Mouse (Mus musculus) G1E-ER4 (cell line): ENCODE results near the gene Gsdma. TPM values are rescaled to one million over a fixed set of nuclear protein-coding genes. Genes with fewer than 3 reads are reported as not detected.

ENCODE experiments used
- GATA1 ChIP-seq: IDR thresholded peaks from one replicate; pipeline ENCODE4 v1.8.0; 2012; ENCODE audit warnings: low read length, inconsistent platforms
- polyA plus RNA-seq: library from polyadenylated mRNA; stranded (reverse); fragments of >175 nt; gene quantifications from 2 replicates; pipeline ENCODE4 v1.2.3, GENCODE M21; 2012

The Gsdma gene
- 0.04 TPM in 2 replicates for polyA plus RNA-seq

DNA sequence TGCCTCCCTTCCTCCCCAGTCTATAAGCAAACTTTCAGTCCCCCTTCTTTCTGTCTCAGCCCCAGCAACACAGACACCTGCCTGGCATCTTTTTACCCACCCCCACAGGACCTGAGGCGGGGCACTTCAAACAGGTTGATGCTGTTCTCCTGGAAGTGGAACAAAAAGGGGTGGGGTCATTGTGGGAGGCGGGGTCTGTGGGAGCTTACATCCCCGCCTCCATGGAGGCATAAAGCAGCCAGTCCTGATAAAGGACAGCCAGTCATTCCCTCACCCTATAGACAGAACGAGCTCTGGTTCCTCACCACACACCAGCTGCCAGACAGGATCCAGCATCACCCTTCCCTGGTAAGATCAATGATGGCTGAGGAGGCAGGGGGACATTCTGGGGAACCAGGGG is at the start of gene Gsdma:
TSS of gene Gsdma (plus strand) at position 261 of the 400 bp plus-strand sequence.
- no peak for TF ChIP-seq GATA1

DNA sequence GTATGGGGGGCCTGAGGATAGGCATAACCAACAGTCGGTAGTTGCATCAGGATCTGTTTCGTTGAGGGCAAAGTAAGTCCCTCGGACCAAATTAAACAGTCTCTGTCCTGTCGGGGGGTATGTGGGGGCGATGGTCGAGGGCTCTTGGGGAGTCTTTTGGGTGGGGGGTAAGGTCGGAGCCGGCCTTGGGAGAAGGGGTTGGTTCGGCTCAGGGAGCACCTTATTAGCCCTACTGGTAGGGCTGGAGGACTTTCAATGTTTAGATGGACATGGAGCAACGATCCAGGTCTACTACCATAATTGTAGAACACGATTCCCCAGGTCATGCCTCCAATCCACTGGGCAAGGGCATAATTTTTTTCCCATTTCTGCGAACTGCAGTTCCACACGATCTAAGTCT is 43.4 kb upstream of the Gsdma start:
- TF ChIP-seq GATA1: no peak

DNA sequence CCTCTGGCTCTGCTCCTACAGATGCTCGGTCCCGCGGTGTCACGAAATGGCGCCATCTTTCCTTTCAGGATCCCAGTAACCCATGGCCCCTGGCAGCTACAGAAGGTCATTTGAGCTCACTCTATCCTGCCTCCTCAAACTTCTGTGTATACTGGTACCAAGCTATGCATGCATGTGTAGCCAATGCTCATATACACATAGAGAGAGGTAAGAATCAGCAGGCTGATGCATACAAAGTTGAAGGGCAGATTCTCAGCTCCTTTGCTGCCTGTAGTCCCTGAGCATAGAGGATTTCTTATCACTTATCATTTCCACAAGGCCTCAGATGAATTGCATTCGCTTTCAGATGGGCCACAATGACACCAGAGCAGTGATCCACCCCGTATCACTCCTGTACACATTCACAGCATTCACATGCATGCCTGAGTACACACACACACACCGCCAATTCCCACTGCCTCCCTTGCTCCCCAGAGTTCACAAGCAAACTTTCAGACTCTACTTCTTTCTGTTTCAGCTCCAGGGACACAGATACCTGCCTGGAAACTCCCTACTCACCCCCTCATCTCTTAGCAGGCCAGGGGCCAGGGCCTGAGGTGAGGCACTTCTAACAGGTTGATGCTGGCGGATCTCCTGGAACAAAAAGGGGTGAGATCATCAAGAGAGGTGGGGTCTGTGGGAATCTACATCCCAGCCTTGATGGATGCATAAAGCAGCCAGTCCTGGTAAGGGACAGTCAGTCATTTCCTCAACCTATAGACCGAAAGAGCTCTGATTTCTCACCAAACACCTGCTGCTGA is 38.3 kb upstream of the Gsdma start, which contains the start of the genes Gm12355 and Gsdma3:
TSS of gene Gm12355 (minus strand) at position 51 of the 800 bp plus-strand sequence.
TSS of gene Gsdma3 (plus strand) at position 750 of the 800 bp plus-strand sequence.
- no peak for TF ChIP-seq GATA1

DNA sequence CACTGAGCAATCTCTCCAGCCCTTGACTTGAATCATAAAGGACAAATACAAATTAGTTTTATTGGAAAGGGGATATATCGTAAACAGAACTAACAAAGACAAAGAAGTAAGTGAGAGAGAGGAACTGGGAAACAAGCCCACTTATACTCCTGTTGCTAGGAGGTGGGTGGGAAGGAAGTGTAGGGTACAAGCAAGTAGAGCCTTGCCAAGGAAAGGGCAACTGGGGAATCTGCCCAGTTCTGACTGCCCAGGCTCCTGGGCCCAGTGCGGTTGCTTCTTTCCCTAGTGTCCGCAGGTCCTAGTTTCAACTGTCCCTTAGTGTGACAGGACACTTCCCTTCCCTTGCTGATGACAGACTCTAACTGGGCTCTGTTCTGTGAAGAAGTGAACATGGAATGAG is 35.4 kb upstream of the Gsdma start:
- TF ChIP-seq GATA1: no peak

DNA sequence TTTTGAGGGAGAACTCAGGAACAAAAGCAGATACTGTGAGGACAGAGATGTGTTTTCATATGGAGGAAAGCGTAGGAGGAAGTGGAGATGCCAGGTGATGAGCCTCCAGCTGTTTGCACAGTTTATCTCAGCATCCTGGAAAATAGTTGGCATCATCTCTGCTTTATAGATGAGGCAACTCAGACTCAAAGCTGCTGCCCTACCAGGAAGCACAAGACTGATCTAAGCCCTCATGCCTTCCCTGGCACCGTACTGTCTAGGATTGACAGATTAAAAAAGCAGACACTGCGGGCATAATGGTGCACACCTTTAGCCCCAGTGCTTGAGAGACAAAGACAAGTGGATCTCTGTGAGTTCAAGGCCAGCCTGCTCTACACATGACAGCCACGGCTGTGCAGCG is 33.5 kb upstream of the Gsdma start:
- no peak for TF ChIP-seq GATA1

DNA sequence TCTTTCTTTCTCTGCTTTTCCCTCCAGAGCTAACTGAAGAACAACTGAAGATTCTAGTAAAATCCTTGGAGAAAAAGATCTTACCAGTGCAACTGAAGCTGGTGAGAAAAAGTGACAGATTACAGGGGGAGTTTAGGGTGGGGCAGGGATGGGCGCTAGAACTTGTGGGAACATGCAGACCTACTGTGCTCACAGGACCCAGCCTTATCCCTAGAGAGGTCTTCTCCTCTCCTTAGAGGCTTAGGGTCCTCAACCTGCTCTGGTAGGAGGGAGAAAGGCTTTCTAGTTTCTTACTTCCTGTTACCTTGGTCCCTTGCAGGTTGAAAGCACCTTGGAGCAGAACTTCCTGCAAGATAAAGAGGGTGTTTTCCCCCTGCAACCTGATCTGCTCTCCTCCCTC is 26.6 kb upstream of the Gsdma start:
- no peak for TF ChIP-seq GATA1

DNA sequence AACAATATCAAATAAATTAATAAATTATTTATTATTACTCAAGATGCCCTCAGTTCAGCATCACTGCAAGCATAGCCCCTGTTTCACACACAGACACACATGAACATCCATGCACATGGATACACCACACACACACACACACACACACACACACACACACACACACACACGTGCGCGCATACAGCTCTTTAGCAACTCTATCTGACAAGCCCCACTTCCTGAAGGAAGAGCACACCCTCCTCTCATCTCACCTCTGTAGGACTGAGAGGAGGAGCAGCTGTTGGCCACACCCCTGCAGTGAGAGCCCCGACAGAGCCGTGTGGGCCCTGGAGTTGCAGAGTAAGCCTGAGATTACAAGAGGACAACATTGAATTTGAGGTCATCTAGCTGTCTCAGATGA is 24.1 kb upstream of the Gsdma start:
- no peak for TF ChIP-seq GATA1

DNA sequence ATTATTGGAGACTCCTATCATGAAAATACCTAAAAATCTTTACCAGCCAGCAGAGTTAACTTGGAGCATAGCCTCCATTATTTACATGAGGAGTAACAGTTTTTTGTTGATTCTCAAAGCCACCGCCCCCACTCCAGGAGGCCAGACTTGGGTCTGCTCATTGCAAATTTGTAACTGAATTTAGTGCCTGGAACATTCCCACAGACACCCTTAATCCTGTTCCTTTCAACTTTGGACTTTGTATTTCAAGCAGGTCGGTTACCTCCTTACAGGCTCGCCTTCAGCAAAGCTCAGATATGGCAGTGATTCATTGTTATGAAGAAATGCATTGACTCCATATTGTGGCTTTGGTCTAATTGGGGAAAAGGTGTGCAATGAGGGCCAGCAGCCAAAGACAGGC is 19.4 kb upstream of the Gsdma start:
- no peak for TF ChIP-seq GATA1

DNA sequence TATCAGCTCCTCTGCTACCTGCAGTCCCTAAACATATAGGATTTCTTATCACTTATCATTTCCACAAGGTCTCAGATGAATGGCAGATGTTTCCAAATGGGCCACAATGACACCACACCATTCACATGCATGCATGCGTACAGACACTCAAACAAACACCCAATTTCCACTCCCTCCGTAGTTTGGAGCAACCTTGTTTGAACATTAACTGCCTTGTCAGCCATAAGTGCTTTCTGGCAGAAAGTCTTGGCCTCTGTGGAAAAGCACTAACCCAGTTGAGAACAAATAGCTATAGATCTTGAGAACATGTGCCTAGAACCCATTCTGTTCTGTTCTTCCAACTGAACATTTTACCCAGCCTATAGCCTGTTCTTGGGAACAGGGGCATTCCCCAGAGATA is 18.2 kb upstream of the Gsdma start:
- TF ChIP-seq GATA1: no peak

DNA sequence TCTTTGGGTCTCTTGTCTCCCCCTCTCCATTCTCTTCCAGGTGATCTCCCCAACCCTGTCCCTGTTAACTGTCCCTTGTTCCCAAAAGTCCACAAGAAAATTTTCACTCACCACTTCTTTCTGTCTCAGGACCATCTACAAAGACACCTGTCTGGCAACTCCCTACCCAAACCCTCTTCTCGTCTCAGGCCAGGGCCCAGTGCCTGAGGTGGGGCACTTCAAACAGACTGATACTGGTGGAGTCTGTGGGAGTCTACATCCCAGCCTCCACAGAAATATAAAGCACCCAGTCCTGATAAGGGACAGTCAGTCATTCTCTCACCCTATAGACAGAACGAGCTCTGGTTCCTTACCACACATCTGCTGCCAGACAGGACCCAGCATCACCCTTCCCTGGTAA is 17.7 kb upstream of the Gsdma start, which contains the start of gene Gsdma2:
TSS of gene Gsdma2 (plus strand) at position 301 of the 400 bp plus-strand sequence.
- no peak for TF ChIP-seq GATA1

DNA sequence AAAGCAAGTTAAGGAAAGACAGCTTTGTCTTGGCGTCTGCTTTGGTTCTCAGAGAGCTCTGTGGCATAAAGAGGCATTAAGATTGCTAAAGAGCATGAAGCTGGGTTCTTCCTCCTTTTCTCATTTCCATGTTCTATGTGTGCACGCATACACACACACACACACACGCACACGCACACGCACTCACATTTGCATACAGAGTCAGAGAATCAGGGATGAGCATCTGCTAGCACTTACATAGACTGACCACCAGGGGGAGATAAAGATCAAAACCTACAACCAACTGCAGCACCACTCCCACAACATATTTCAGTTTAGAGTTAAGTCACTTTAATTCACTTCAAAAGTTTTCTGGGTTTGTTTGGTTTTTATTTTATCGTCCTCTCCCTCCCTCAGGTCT is 3.6 kb upstream of the Gsdma start:
- no peak for TF ChIP-seq GATA1

DNA sequence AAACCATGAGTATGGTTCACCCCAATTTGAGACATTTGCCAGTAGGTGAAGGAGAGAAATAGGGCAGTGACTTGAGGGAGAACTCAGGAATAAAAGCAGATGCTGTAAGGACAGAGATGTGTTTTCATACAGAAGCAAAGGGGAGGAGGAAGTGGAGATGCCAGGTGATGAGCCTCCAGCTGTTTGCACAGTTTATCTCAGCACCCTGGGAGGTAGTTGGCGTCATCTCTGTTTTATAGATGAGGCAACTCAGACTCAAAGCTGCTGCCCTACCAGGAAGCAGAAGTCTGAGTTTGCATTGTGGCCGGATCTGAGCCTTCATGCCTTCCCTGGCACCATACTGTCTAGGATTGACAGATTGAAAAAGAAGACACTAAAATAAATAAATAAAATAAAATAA is 4.8 kb downstream of the Gsdma start:
- TF ChIP-seq GATA1: no peak

DNA sequence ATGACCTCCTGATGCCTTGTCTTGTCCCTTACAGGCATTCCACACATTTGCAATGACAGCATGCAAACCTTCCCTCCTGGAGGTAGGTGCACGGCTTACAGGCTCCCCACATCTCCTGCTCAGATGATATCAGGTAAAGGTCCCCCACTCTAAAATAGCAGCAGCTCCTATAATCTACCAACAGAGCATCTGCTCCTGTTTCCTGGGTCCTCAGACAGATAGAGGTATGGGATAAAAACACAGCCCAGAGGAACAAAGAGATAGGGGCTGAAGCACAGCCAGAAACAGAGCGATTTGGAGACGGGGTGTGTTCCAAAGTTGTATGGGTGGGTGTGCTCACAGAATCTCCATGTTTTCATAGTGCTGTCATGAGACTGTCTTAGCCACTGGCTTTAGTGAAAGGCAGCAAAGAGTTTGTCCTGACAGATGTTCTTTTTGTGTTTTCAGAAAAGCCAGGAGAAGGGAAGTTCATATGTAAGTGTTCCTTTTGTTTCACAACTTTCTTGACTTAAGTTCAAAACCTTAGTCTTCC is 7.2 kb downstream of the Gsdma start:
- no peak for TF ChIP-seq GATA1

DNA sequence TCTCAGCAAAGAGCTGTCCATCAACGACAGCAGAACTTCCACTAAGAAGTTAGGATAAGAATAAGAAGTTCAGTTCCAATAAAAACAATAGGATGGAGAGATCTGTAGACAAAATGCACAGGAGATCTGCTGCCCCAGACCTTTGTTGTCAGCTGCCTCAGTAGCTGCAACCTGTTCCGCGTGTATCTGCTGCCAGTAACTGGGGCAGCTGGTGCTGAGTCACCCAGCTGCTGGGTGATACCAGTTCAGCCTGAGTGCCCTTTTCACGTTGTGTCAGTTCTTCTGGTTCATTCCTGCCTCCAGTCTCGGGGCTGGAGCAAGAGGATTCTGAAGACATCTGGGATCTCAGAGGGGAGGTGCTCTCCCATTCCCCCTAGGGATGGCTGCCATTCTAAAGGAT is 7.7 kb downstream of the Gsdma start:
- no peak for TF ChIP-seq GATA1

DNA sequence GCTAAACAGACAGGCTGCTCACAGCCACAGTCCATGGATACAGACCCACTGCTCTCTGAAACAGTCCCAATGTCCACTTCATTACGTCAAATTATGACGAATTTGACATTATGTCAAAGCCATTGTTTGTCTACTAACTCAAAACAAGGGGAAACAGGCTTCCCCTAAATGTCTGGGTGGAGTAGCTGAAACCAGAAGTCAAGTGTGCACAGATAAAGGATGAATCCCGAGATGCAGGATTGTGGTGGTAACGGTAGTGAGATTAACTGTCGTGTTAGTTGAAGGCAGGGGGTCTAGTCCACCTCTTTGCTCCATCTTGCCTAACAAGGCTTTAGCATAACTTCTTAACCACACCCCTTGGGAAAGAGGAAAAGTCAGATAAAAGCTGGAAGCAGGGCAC is 8.3 kb downstream of the Gsdma start:
- no peak for TF ChIP-seq GATA1

DNA sequence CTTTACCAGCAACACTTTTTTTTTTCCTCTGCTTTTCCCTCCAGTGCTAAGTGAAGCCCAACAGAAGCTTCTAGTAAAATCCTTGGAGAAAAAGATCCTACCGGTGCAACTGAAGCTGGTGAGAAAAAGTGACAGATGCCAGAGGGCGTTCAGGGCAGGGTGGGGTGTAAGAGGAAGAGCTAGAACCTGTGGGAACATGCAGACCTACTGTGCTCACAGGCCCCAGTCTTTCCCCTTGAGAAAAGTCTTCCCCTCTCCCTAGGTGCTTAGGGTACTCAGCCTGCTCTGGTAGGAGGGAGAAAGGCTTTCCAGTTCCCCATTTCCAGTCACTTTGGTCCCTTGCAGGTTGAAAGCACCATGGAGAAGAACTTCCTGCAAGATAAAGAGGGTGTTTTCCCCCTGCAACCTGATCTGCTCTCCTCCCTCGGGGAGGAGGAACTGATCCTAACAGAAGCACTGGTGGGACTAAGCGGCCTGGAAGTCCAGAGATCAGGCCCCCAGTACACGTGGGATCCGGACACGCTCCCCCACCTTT is 11.7 kb downstream of the Gsdma start:
- no peak for TF ChIP-seq GATA1

DNA sequence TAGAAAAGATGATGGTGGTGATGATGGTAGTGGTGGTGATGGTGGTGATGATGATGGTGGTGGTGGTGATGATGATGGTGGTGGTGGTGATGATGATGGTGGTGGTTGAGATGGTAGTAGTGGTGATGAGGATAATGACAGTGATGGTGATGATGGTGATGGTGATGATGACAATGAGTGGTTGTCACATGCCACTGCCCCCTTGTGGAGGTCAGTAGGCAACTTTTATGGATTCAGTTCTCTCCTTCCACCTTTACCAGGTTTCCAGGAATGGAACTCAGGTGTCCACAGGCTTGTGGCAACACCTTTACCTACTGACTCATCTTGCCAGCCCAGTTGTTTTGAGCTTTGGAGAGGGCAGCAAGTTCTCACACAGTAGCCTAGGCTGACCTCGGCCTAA is 15.9 kb downstream of the Gsdma start:
- no peak for TF ChIP-seq GATA1

DNA sequence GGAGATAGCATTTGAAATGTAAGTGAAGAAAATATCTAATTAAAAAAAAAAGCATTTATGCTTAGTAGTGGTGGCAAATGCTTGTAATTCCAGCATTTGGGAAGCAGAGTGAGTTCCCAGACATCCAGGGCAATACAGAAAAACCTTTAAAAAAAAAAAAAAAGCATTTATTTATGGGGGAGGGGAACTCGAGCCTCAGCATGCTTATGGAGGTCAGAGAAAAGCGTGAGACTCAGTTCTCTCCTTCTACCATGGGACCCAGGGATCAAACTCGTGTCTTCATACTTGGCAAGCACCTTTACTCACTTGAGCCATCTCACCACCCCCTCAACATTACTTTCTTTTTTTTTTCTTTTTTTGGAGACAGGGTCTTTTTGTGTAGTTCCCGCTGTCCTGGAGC is 17.0 kb downstream of the Gsdma start:
- TF ChIP-seq GATA1: no peak
